Mouse (Mus musculus) midbrain, postnatal 0 days (tissue): Measurements from ENCODE around the gene Neurog2. TPM values are rescaled to one million over a fixed set of nuclear protein-coding genes. Genes with fewer than 3 reads are reported as not detected.

Experiments used
- ATAC-seq: fragments of 200-750 bp; cut with Nextera tagmentation; 2 replicates; pipeline ENCODE4 v1.8.0; 2017; ENCODE audit warnings: moderate number of reproducible peaks, mild to moderate bottlenecking, moderate TSS enrichment, moderate library complexity; ENCODE audit not compliant: low FRiP score
- DNase-seq: peaks from one replicate; pipeline ENCODE4 v3.0.0-alpha.2; 2015; ENCODE audit warnings: low spot score
- H3K27ac ChIP-seq: fragments of 300-500 bp; sonication (generic); 2 replicates; pipeline ENCODE4 v1.5.1; 2014; ENCODE audit warnings: low read depth, mild to moderate bottlenecking, low read length, mixed read lengths
- H3K27me3 ChIP-seq: fragments of 300-500 bp; sonication (generic); 2 replicates; pipeline ENCODE4 v1.6.1; 2014; ENCODE audit warnings: low read length, control low read depth, mixed read lengths; ENCODE audit not compliant: insufficient read depth
- H3K36me3 ChIP-seq: fragments of 300-500 bp; sonication (generic); 2 replicates; pipeline ENCODE4 v1.6.1; 2014; ENCODE audit warnings: low read length, control low read depth, mixed read lengths; ENCODE audit not compliant: insufficient read depth
- H3K4me1 ChIP-seq: fragments of 300-500 bp; sonication (generic); 2 replicates; pipeline ENCODE4 v1.6.1; 2014; ENCODE audit warnings: mild to moderate bottlenecking, control low read depth, antibody characterized with exemption, low read length, mixed read lengths; ENCODE audit not compliant: insufficient read depth
- H3K4me2 ChIP-seq: fragments of 300-500 bp; sonication (generic); 2 replicates; pipeline ENCODE4 v1.6.1; 2014; ENCODE audit warnings: low read depth, mild to moderate bottlenecking, low read length, mixed read lengths; ENCODE audit not compliant: poor library complexity, severe bottlenecking
- H3K4me3 ChIP-seq: fragments of 300-500 bp; sonication (generic); 2 replicates; pipeline ENCODE4 v1.5.1; 2014; ENCODE audit warnings: low read depth, mild to moderate bottlenecking, low read length, moderate library complexity
- H3K9ac ChIP-seq: fragments of 300-500 bp; sonication (generic); replicated peaks from 2 replicates; pipeline ENCODE4 v1.6.1; 2014; ENCODE audit warnings: mild to moderate bottlenecking, low read length, moderate library complexity, mixed read lengths; ENCODE audit not compliant: poor library complexity, severe bottlenecking
- H3K9me3 ChIP-seq: fragments of 300-500 bp; sonication (generic); 2 replicates; pipeline ENCODE4 v1.6.1; 2016; ENCODE audit warnings: low read length, control low read depth
- CTCF ChIP-seq: IDR thresholded peaks from 2 replicates; pipeline ENCODE4 v1.5.1; 2016; ENCODE audit warnings: antibody characterized with exemption, mild to moderate bottlenecking
- WGBS: fragments of 180-500 bp; shearing (Covaris S2); extraction: QIAGEN DNeasy Blood & Tissue Kit; methylation state at CpG from one replicate; pipeline ENCODE4 v1.1.7; 2014; 5-methylcytosine and 5-hydroxymethylcytosine counted together
- polyA plus RNA-seq: library from polyadenylated mRNA; unstranded; fragments of >200 nt; fragmentation: Nextera tagmentation; extraction: Ambion mirVana; gene quantifications from 2 replicates; pipeline ENCODE4 v1.2.1, GENCODE M21; 2015
- total RNA-seq: library from RNA; depleted of rRNA; stranded (reverse); fragments of >200 nt; gene quantifications from 2 replicates; pipeline ENCODE4 v1.2.3, GENCODE M21; 2014

Neurog2 gene
- total and polyA plus RNA-seq, 2 experiments from 2014 or later, result 0.51 to 2.3 TPM

GRCm38 (mm10) chr3:127639875-127640761, 7.2 kb downstream of the Neurog2 start:
- Histone ChIP-seq H3K27me3 (peaks cover 55% of the 10 kb centered on the region), H3K4me2 (0 out of 2 replicates have a peak overlapping the region, but pooled peaks have one; percentile 15), H3K9me3 (no peaks in the 10 kb centered on the region), H3K36me3 (no peaks in the 10 kb centered on the region), H3K4me1 (peaks cover 2% of the 10 kb centered on the region; the same call in 1 of the 2 replicates), H3K9ac (no peak overlapping the region), H3K4me3 (no peak overlapping the region), H3K27ac (no peak overlapping the region)
- TF ChIP-seq CTCF, result peak; percentile 62
- DNase-seq (peak; percentile 40), ATAC-seq (0 out of 2 replicates have a peak, but pooled peaks have one; percentile 59)
- 3% methylated on average over 36 of the region's 36 CpGs for WGBS

GRCm38 (mm10) chr3:127640762-127641700, 8.1 kb downstream of the Neurog2 start:
- DNase-seq (no peak), ATAC-seq (no peak)
- 6% methylated on average over 37 of the region's 37 CpGs for WGBS
- Histone ChIP-seq H3K4me3 (no peak overlapping the region; the same call in 1 of the 2 replicates), H3K4me1 (peaks cover 2% of the 10 kb centered on the region; the same call in 1 of the 2 replicates), H3K9ac (no peak overlapping the region), H3K9me3 (no peaks in the 10 kb centered on the region), H3K27me3 (peaks cover 55% of the 10 kb centered on the region), H3K36me3 (no peaks in the 10 kb centered on the region), H3K27ac (no peak overlapping the region), H3K4me2 (peak overlapping the region; percentile 27)
- TF ChIP-seq CTCF, result no peak

- H3K4me2 ChIP-seq, result no peak overlapping the region
- no peaks in the 10 kb centered on the region for H3K36me3 ChIP-seq
- peaks cover 2% of the 10 kb centered on the region; the same call in 1 of the 2 replicates for H3K4me1 ChIP-seq
- 5% methylated on average over 5 of the region's 5 CpGs for WGBS
- ATAC-seq (no peak), DNase-seq (no peak)
- H3K9ac ChIP-seq, result no peak overlapping the region
- no peak overlapping the region for H3K27ac ChIP-seq
- no peaks in the 10 kb centered on the region for H3K9me3 ChIP-seq
- H3K4me3 ChIP-seq, result no peak overlapping the region
- peaks cover 66% of the 10 kb centered on the region for H3K27me3 ChIP-seq
- TF ChIP-seq CTCF, result no peak
Measured at GRCm38 (mm10) chr3:127642211-127642610, 9.3 kb downstream of the Neurog2 start.

GRCm38 (mm10) chr3:127646156-127646825, 13.4 kb downstream of the Neurog2 start:
- 44% methylated on average over 18 of the region's 18 CpGs for WGBS
- no peaks in the 10 kb centered on the region for H3K9me3 ChIP-seq
- DNase-seq, result no peak
- H3K4me3 ChIP-seq, result no peak overlapping the region
- TF ChIP-seq CTCF, result no peak
- H3K27me3 ChIP-seq, result peaks cover 44% of the 10 kb centered on the region
- H3K4me2 ChIP-seq, result no peak overlapping the region
- ATAC-seq, result no peak
- no peaks in the 10 kb centered on the region for H3K36me3 ChIP-seq
- H3K4me1 ChIP-seq, result no peaks in the 10 kb centered on the region
- no peak overlapping the region for H3K9ac ChIP-seq
- H3K27ac ChIP-seq, result no peak overlapping the region

DNA sequence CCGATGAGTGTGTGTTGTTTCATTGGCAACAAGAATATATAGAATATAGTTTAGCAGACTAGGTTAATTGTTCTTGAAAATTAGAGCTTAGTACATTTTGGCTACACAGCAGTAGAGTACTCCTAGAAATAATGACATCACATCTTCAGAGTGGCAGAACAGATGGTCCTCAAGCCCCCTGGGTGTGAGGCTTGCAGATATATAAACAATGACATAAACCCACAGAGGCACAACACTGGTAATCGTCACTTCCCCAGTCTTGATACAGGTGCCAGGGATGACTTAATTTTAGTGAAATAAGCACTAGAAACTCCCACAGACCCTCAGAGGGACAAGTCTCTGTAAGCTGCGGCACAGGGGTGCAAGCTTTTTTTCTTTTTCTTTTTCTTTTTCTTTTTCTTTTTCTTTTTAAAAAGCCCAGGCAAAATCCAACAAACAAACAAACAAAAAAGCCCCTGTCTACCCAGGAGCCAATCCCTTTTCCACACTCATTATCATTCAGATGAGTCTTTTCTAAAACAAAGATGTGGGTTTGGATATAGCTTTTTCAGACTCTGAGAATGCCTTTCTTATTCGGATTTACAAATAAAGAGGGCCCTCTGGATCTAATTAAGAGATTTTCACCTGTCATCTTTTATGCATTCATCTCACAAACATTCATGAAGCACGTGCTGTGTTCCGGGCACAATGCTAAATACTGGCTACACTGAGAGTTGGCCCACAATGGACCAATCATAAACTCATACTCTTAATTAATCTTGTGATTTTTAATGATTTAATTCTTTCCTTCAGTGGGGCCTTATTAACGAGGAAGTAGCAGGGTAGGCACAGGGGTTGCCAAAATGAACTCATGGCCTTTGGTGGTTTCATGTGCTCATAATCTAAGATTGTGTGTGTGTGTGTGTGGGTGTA, 19.1 kb downstream of the Neurog2 start:
- H3K27me3 ChIP-seq, result peaks cover 12% of the 10 kb centered on the region
- H3K4me3 ChIP-seq, result no peak overlapping the region
- no peaks in the 10 kb centered on the region for H3K36me3 ChIP-seq
- 23% methylated on average over 7 of the region's 7 CpGs for WGBS
- no peak overlapping the region for H3K9ac ChIP-seq
- H3K9me3 ChIP-seq, result no peaks in the 10 kb centered on the region
- H3K4me1 ChIP-seq, result no peaks in the 10 kb centered on the region
- no peak for ATAC-seq
- no peak for DNase-seq
- TF ChIP-seq CTCF, result no peak
- H3K27ac ChIP-seq, result no peak overlapping the region
- no peak overlapping the region for H3K4me2 ChIP-seq
